8 mouse cellular contexts compared by ENCODE assay signal in genomic region chr16:14362099-14362820, GRCm38 (mm10). TPM values are rescaled to one million over a fixed set of nuclear protein-coding genes. Genes with fewer than 3 reads are reported as not detected.
DNase-seq lines count a peak whose midpoint lies in the region; ATAC-seq and TF ChIP-seq lines count a peak whose summit lies in the region.

No protein-coding gene starts in this region.

- TF ChIP-seq EP300 in MEL (IDR thresholded peaks at IDR 0.05; ENCODE audit: low read depth in 1 of 2, low read length in 2 of 2): no peak

- peaks cover 2 to 4% of the 10 kb centered on the region in 2 experiments; a peak in 1 of 4 replicates for H3K4me1 ChIP-seq in heart, embryonic 14.5 days (ENCODE audit: control insufficient read depth in 2 of 2, insufficient read depth in 2 of 2, low read length in 2 of 2)
- H3K4me1 ChIP-seq in MEL (ENCODE audit: control insufficient read depth in 1 of 2, insufficient read depth in 2 of 2, low read length in 2 of 2): peaks cover 39 to 56% of the 10 kb centered on the region in 2 experiments
- H3K4me1 ChIP-seq in forebrain, embryonic 12.5 days: peaks cover 9% of the 10 kb centered on the region
- H3K4me1 ChIP-seq in liver, embryonic 13.5 days (replicated peaks): peaks cover 74% of the 10 kb centered on the region
- peaks cover 7% of the 10 kb centered on the region for H3K4me1 ChIP-seq in stomach, embryonic 14.5 days (ENCODE audit: control insufficient read depth, insufficient read depth, low read length)

- intact Hi-C loops in heart, postnatal 36 days (cut with DNase I): no loop called here

- H3K27ac ChIP-seq in heart, embryonic 14.5 days (replicated peaks in 1 of 2; ENCODE audit: control insufficient read depth in 1 of 2, insufficient read depth in 1 of 2, low read depth in 2 of 2, low read length in 2 of 2): no peak overlapping the region
- H3K27ac ChIP-seq in MEL (ENCODE audit: control insufficient read depth, low read depth, low read length): peak overlapping the region; percentile 59
- H3K27ac ChIP-seq in forebrain, embryonic 12.5 days: no peak overlapping the region
- H3K27ac ChIP-seq in liver, embryonic 13.5 days: no peak overlapping the region; the same call in 1 of the 2 replicates
- no peak overlapping the region for H3K27ac ChIP-seq in stomach, embryonic 14.5 days (ENCODE audit: low read length)

- no peak for ATAC-seq in heart, embryonic 14.5 days (ENCODE audit: insufficient number of reproducible peaks, insufficient read depth, low FRiP score, low read depth)
- no peak for ATAC-seq in forebrain, embryonic 12.5 days (ENCODE audit: low FRiP score)
- ATAC-seq in liver, embryonic 13.5 days (ENCODE audit: low read depth): no peak
- no peak for ATAC-seq in stomach, embryonic 14.5 days (ENCODE audit: insufficient number of reproducible peaks, insufficient read depth, low FRiP score, low read depth)

- H3K27me3 ChIP-seq in heart, embryonic 14.5 days (ENCODE audit: control insufficient read depth, insufficient read depth, low read length): peaks cover 29% of the 10 kb centered on the region
- H3K27me3 ChIP-seq in MEL (ENCODE audit: control insufficient read depth in 1 of 2, insufficient read depth in 2 of 2, low read length in 2 of 2): no peaks in the 10 kb centered on the region
- H3K27me3 ChIP-seq in forebrain, embryonic 12.5 days: no peaks in the 10 kb centered on the region
- H3K27me3 ChIP-seq in liver, embryonic 13.5 days: no peaks in the 10 kb centered on the region
- no peaks in the 10 kb centered on the region for H3K27me3 ChIP-seq in stomach, embryonic 14.5 days (ENCODE audit: control insufficient read depth, insufficient read depth, low read length)

- no peaks in the 10 kb centered on the region for H3K36me3 ChIP-seq in heart, embryonic 14.5 days (ENCODE audit: control insufficient read depth, insufficient read depth, low read length)
- peaks cover 0 to 57% of the 10 kb centered on the region in 2 experiments; a peak in 2 of 4 replicates for H3K36me3 ChIP-seq in MEL (ENCODE audit: control insufficient read depth in 1 of 2, insufficient read depth in 2 of 2, low read length in 2 of 2)
- H3K36me3 ChIP-seq in forebrain, embryonic 12.5 days (replicated peaks): no peaks in the 10 kb centered on the region
- no peaks in the 10 kb centered on the region for H3K36me3 ChIP-seq in liver, embryonic 13.5 days
- no peaks in the 10 kb centered on the region for H3K36me3 ChIP-seq in stomach, embryonic 14.5 days (ENCODE audit: control insufficient read depth, insufficient read depth, low read length)

- peaks cover 55% of the 10 kb centered on the region for H3K79me2 ChIP-seq in MEL (ENCODE audit: control insufficient read depth, insufficient read depth, low read length, poor library complexity)

- no peak for TF ChIP-seq RAD21 in MEL (IDR thresholded peaks at IDR 0.05; ENCODE audit: low read depth, low read length)

- peak overlapping the region; percentile 74 for H3K9ac ChIP-seq in heart, embryonic 14.5 days (ENCODE audit: low read length)
- H3K9ac ChIP-seq in MEL (ENCODE audit: control insufficient read depth, low read depth, low read length, poor library complexity, severe bottlenecking): peak overlapping the region; percentile 92
- H3K9ac ChIP-seq in forebrain, embryonic 12.5 days: peak overlapping the region; percentile 84
- peak overlapping the region; percentile 79 for H3K9ac ChIP-seq in liver, embryonic 13.5 days
- peak overlapping the region; percentile 67 for H3K9ac ChIP-seq in stomach, embryonic 14.5 days (replicated peaks; ENCODE audit: low read depth, low read length)

- H3K4me2 ChIP-seq in heart, embryonic 14.5 days (ENCODE audit: low read length): peak overlapping the region; percentile 96
- H3K4me2 ChIP-seq in forebrain, embryonic 12.5 days: peak overlapping the region; percentile 89
- peak overlapping the region; percentile 91 for H3K4me2 ChIP-seq in liver, embryonic 13.5 days
- H3K4me2 ChIP-seq in stomach, embryonic 14.5 days (replicated peaks; ENCODE audit: low read depth, low read length): peak overlapping the region; percentile 92

- TF ChIP-seq POLR2A in MEL (IDR thresholded peaks at IDR 0.05; ENCODE audit: control insufficient read depth in 1 of 2, insufficient read depth in 1 of 2, low read depth in 1 of 2, low read length in 2 of 2, poor library complexity in 1 of 2): no peak

- no peaks in the 10 kb centered on the region for H3K9me3 ChIP-seq in heart, embryonic 14.5 days (ENCODE audit: control insufficient read depth, low read length)
- H3K9me3 ChIP-seq in MEL (replicated peaks; ENCODE audit: insufficient read depth, low read length): no peaks in the 10 kb centered on the region
- H3K9me3 ChIP-seq in forebrain, embryonic 12.5 days: no peaks in the 10 kb centered on the region
- no peaks in the 10 kb centered on the region for H3K9me3 ChIP-seq in liver, embryonic 13.5 days (replicated peaks)
- no peaks in the 10 kb centered on the region for H3K9me3 ChIP-seq in stomach, embryonic 14.5 days (ENCODE audit: control insufficient read depth, low read depth, low read length)

- WGBS in heart, embryonic 14.5 days: 36% methylated on average over 7 of the region's 7 CpGs
- WGBS in forebrain, embryonic 12.5 days: 24% methylated on average over 7 of the region's 7 CpGs
- 19% methylated on average over 7 of the region's 7 CpGs for WGBS in liver, embryonic 13.5 days (ENCODE audit: insufficient replicate concordance)
- WGBS in stomach, embryonic 14.5 days: 34% methylated on average over 7 of the region's 7 CpGs

- no peak for DNase-seq in heart, postnatal 36 days
- no peak for DNase-seq in MEL (ENCODE audit: low read depth, low spot score)
- no peak for DNase-seq in liver, embryonic 13.5 days
- DNase-seq in urinary bladder, adult 18-20 months (ENCODE audit: low spot score in 2 of 2): no peak
- no peak for DNase-seq in frontal cortex, postnatal 10 days (ENCODE audit: low spot score in 2 of 2)

- H3K4me3 ChIP-seq in heart, embryonic 14.5 days (ENCODE audit: control insufficient read depth in 1 of 2, insufficient read depth in 1 of 2, low read depth in 1 of 2, low read length in 2 of 2): peak overlapping the region; percentile 52 to 61
- H3K4me3 ChIP-seq in MEL (ENCODE audit: control insufficient read depth in 1 of 2, insufficient read depth in 1 of 2, low read depth in 2 of 2, low read length in 2 of 2): peak overlapping the region; percentile 75 to 88
- peak overlapping the region; percentile 80 for H3K4me3 ChIP-seq in forebrain, embryonic 12.5 days (replicated peaks)
- H3K4me3 ChIP-seq in liver, embryonic 13.5 days (replicated peaks): peak overlapping the region; percentile 77
- H3K4me3 ChIP-seq in stomach, embryonic 14.5 days (ENCODE audit: low read depth, low read length): peak overlapping the region; percentile 83

- no peak for TF ChIP-seq CTCF in MEL (IDR thresholded peaks at IDR 0.05 in 2 of 3, conservative IDR thresholded peaks at IDR 0.05 in 1 of 3; ENCODE audit: control insufficient read depth in 1 of 3, insufficient read depth in 1 of 3, low read depth in 2 of 3, low read length in 3 of 3, poor library complexity in 1 of 3, severe bottlenecking in 1 of 3)

TF ChIP-seq in MEL, 35 proteins besides CTCF, POLR2A, EP300 and RAD21:
- TF ChIP-seq E2F4 (IDR thresholded peaks at IDR 0.05; ENCODE audit: borderline replicate concordance, low read depth, low read length): no peak
- TF ChIP-seq UBTF (IDR thresholded peaks at IDR 0.05; ENCODE audit: borderline replicate concordance, insufficient read depth, low read depth, low read length): no peak
- no peak for TF ChIP-seq RCOR1 (IDR thresholded peaks at IDR 0.05; ENCODE audit: low read depth, low read length)
- no peak for TF ChIP-seq NRF1 (IDR thresholded peaks at IDR 0.05; ENCODE audit: insufficient read depth, low read depth, low read length, poor library complexity, severe bottlenecking)
- no peak for TF ChIP-seq TCF12 (IDR thresholded peaks at IDR 0.05; ENCODE audit: low read depth, low read length)
- no peak for TF ChIP-seq GATA1 (IDR thresholded peaks at IDR 0.05; ENCODE audit: low read depth, low read length)
- TF ChIP-seq ZNF384 (IDR thresholded peaks at IDR 0.05; ENCODE audit: low read depth, low read length): no peak
- no peak for TF ChIP-seq MXI1 (IDR thresholded peaks at IDR 0.05; ENCODE audit: low read depth, low read length)
- TF ChIP-seq NELFE (IDR thresholded peaks at IDR 0.05; ENCODE audit: low read depth, low read length): no peak
- no peak for TF ChIP-seq MEF2A (IDR thresholded peaks at IDR 0.05; ENCODE audit: extremely low read depth, insufficient replicate concordance, low read depth, low read length, poor library complexity, severe bottlenecking)
- TF ChIP-seq CHD1 (IDR thresholded peaks at IDR 0.05; ENCODE audit: low read depth, low read length): no peak
- TF ChIP-seq GABPA (IDR thresholded peaks at IDR 0.05; ENCODE audit: low read depth, low read length): no peak
- no peak for TF ChIP-seq ETS1 (IDR thresholded peaks at IDR 0.05; ENCODE audit: low read depth, low read length)
- no peak for TF ChIP-seq MAZ (IDR thresholded peaks at IDR 0.05; ENCODE audit: low read depth, low read length)
- TF ChIP-seq CHD2 (IDR thresholded peaks at IDR 0.05; ENCODE audit: low read length): no peak
- no peak for TF ChIP-seq MYC (IDR thresholded peaks at IDR 0.05; ENCODE audit: low read depth, low read length)

RNA-seq across cellular contexts. Expression of gene Abcc1, which starts 0.9 kb away (rescaled TPM):
- polyA plus RNA-seq in heart, embryonic 14.5 days (2014; fragmentation: Nextera tagmentation; extraction: Ambion mirVana): 2.0 and 3.3 TPM in 2 replicates
- 10 to 100 TPM; 23.5 to 24.5 TPM for total RNA-seq in heart, postnatal 36 days (2021)
- 30.9 and 31.5 TPM in 2 replicates for total RNA-seq in MEL (2012; rRNA removed)
- 10 to 100 TPM; 34.2 to 39.8 TPM for polyA plus RNA-seq in MEL (2012; ENCODE audit: insufficient read depth in 1 of 2, insufficient read length in 2 of 2, low read depth in 1 of 2, low replicate concordance in 2 of 2, missing spikeins in 1 of 2)
- polyA plus RNA-seq in forebrain, embryonic 12.5 days (2016; fragmentation: Nextera tagmentation; extraction: Ambion mirVana): 8.2 and 10.3 TPM in 2 replicates
- polyA plus RNA-seq in liver, embryonic 13.5 days (2015; fragmentation: Nextera tagmentation; extraction: Ambion mirVana): 3.3 and 3.8 TPM in 2 replicates
- 13.7 and 17.9 TPM in 2 replicates for polyA plus RNA-seq in stomach, embryonic 14.5 days (2014; fragmentation: Nextera tagmentation; extraction: Ambion mirVana)

RNA-seq across cellular contexts. Expression of gene Fopnl, which starts 45.1 kb away (rescaled TPM):
- polyA plus RNA-seq in heart, embryonic 14.5 days (2014; fragmentation: Nextera tagmentation; extraction: Ambion mirVana): 123 and 131 TPM in 2 replicates
- total RNA-seq in heart, postnatal 36 days (2021): 10 to 100 TPM; 58.7 to 69.8 TPM
- 40.3 and 44.8 TPM in 2 replicates for total RNA-seq in MEL (2012; rRNA removed)
- polyA plus RNA-seq in MEL (2012; ENCODE audit: insufficient read depth in 1 of 2, insufficient read length in 2 of 2, low read depth in 1 of 2, low replicate concordance in 2 of 2, missing spikeins in 1 of 2): 10 to 100 TPM in 1 of 2 experiments, not detected in 1; 46.9 TPM
- polyA plus RNA-seq in forebrain, embryonic 12.5 days (2016; fragmentation: Nextera tagmentation; extraction: Ambion mirVana): 176 and 177 TPM in 2 replicates
- polyA plus RNA-seq in liver, embryonic 13.5 days (2015; fragmentation: Nextera tagmentation; extraction: Ambion mirVana): 77.5 and 81.4 TPM in 2 replicates
- 175 and 181 TPM in 2 replicates for polyA plus RNA-seq in stomach, embryonic 14.5 days (2014; fragmentation: Nextera tagmentation; extraction: Ambion mirVana)
